Mouse (Mus musculus): ENCODE results near the gene Slc16a11. TPM values are rescaled to one million over a fixed set of nuclear protein-coding genes. Genes with fewer than 3 reads are reported as not detected.

Slc16a11 gene
- polyA plus RNA-seq, 1 experiment from 2014 or later: 1.1 TPM

- no peak overlapping the region for H3K4me3 ChIP-seq (ENCODE audit: low read depth, low read length)
- no peaks in the 10 kb centered on the region for H3K36me3 ChIP-seq (ENCODE audit: control insufficient read depth, insufficient read depth)
- H3K27ac ChIP-seq (ENCODE audit: low read length): no peak overlapping the region
- H3K4me2 ChIP-seq (ENCODE audit: low read depth, low read length): no peak overlapping the region
- no peak for ATAC-seq (ENCODE audit: low read depth)
- H3K9me3 ChIP-seq (replicated peaks; ENCODE audit: control insufficient read depth, low read length): no peaks in the 10 kb centered on the region
- WGBS (ENCODE audit: insufficient replicate concordance): 71% methylated on average over 6 of the region's 6 CpGs
- no peak overlapping the region for H3K9ac ChIP-seq (ENCODE audit: low read depth, low read length)
- peaks cover 44% of the 10 kb centered on the region for H3K27me3 ChIP-seq (ENCODE audit: control insufficient read depth, insufficient read depth, low read depth, low read length)
- H3K4me1 ChIP-seq (ENCODE audit: control insufficient read depth, low read depth, low read length): peaks cover 8% of the 10 kb centered on the region
These were observed 580 bp upstream of the Slc16a11 start for GRCm38 (mm10) chr11:70211972-70212371.

GRCm38 (mm10) chr11:70212896-70213295 lies 344 bp downstream of the Slc16a11 start:
- no peak overlapping the region for H3K4me3 ChIP-seq (ENCODE audit: low read depth, low read length)
- H3K36me3 ChIP-seq (ENCODE audit: control insufficient read depth, insufficient read depth): no peaks in the 10 kb centered on the region
- H3K9me3 ChIP-seq (replicated peaks; ENCODE audit: control insufficient read depth, low read length): no peaks in the 10 kb centered on the region
- H3K27me3 ChIP-seq (ENCODE audit: control insufficient read depth, insufficient read depth, low read depth, low read length): peaks cover 44% of the 10 kb centered on the region
- H3K27ac ChIP-seq (ENCODE audit: low read length): no peak overlapping the region
- no peak for ATAC-seq (ENCODE audit: low read depth)
- no peak overlapping the region for H3K9ac ChIP-seq (ENCODE audit: low read depth, low read length)
- H3K4me1 ChIP-seq (ENCODE audit: control insufficient read depth, low read depth, low read length): peaks cover 8% of the 10 kb centered on the region
- no peak overlapping the region for H3K4me2 ChIP-seq (ENCODE audit: low read depth, low read length)
- WGBS (ENCODE audit: insufficient replicate concordance): 9% methylated on average over 9 of the region's 9 CpGs

GRCm38 (mm10) chr11:70213736-70214135 lies 1.2 kb downstream of the Slc16a11 start:
- H3K27ac ChIP-seq (ENCODE audit: low read length): no peak overlapping the region
- no peak for ATAC-seq (ENCODE audit: low read depth)

GRCm38 (mm10) chr11:70214191-70214855 lies 1.8 kb downstream of the Slc16a11 start:
- Histone ChIP-seq H3K9ac (ENCODE audit: low read depth, low read length) (no peak overlapping the region), H3K4me2 (ENCODE audit: low read depth, low read length) (peak overlapping the region; percentile 51), H3K27ac (ENCODE audit: low read length) (no peak overlapping the region), H3K4me1 (ENCODE audit: control insufficient read depth, low read depth, low read length) (peaks cover 8% of the 10 kb centered on the region), H3K36me3 (ENCODE audit: control insufficient read depth, insufficient read depth) (no peaks in the 10 kb centered on the region), H3K9me3 (replicated peaks; ENCODE audit: control insufficient read depth, low read length) (no peaks in the 10 kb centered on the region), H3K27me3 (ENCODE audit: control insufficient read depth, insufficient read depth, low read depth, low read length) (peaks cover 44% of the 10 kb centered on the region), H3K4me3 (ENCODE audit: low read depth, low read length) (peak overlapping the region; percentile 36)
- 1% methylated on average over 46 of the region's 46 CpGs for WGBS (ENCODE audit: insufficient replicate concordance)
- peak; percentile 24; the same call in 1 of the 2 replicates for ATAC-seq (ENCODE audit: low read depth)

More at GRCm38 (mm10) chr11:70213736-70214135, 1.2 kb downstream of the Slc16a11 start:
- peak overlapping the region; percentile 36 for H3K4me3 ChIP-seq (ENCODE audit: low read depth, low read length)
- H3K36me3 ChIP-seq (ENCODE audit: control insufficient read depth, insufficient read depth): no peaks in the 10 kb centered on the region
- no peak overlapping the region for H3K9ac ChIP-seq (ENCODE audit: low read depth, low read length)
- peak overlapping the region; percentile 51 for H3K4me2 ChIP-seq (ENCODE audit: low read depth, low read length)
- WGBS (ENCODE audit: insufficient replicate concordance): 12% methylated on average over 26 of the region's 26 CpGs
- H3K9me3 ChIP-seq (replicated peaks; ENCODE audit: control insufficient read depth, low read length): no peaks in the 10 kb centered on the region
- H3K27me3 ChIP-seq (ENCODE audit: control insufficient read depth, insufficient read depth, low read depth, low read length): peaks cover 44% of the 10 kb centered on the region
- peaks cover 8% of the 10 kb centered on the region for H3K4me1 ChIP-seq (ENCODE audit: control insufficient read depth, low read depth, low read length)

GRCm38 (mm10) chr11:70214856-70215209 lies 2.3 kb downstream of the Slc16a11 start:
- WGBS (ENCODE audit: insufficient replicate concordance): 6% methylated on average over 18 of the region's 18 CpGs
- H3K36me3 ChIP-seq (ENCODE audit: control insufficient read depth, insufficient read depth): no peaks in the 10 kb centered on the region
- H3K9ac ChIP-seq (ENCODE audit: low read depth, low read length): no peak overlapping the region
- peak overlapping the region; percentile 51 for H3K4me2 ChIP-seq (ENCODE audit: low read depth, low read length)
- H3K4me1 ChIP-seq (ENCODE audit: control insufficient read depth, low read depth, low read length): peaks cover 10% of the 10 kb centered on the region
- ATAC-seq (ENCODE audit: low read depth): no peak
- H3K27me3 ChIP-seq (ENCODE audit: control insufficient read depth, insufficient read depth, low read depth, low read length): peaks cover 44% of the 10 kb centered on the region
- H3K27ac ChIP-seq (ENCODE audit: low read length): no peak overlapping the region
- no peaks in the 10 kb centered on the region for H3K9me3 ChIP-seq (replicated peaks; ENCODE audit: control insufficient read depth, low read length)
- H3K4me3 ChIP-seq (ENCODE audit: low read depth, low read length): peak overlapping the region; percentile 36; the same call in 1 of the 2 replicates

- Histone ChIP-seq H3K4me3 (ENCODE audit: low read depth, low read length) (no peak overlapping the region), H3K4me1 (ENCODE audit: control insufficient read depth, low read depth, low read length) (peaks cover 14% of the 10 kb centered on the region), H3K4me2 (ENCODE audit: low read depth, low read length) (no peak overlapping the region), H3K27ac (ENCODE audit: low read length) (no peak overlapping the region), H3K9ac (ENCODE audit: low read depth, low read length) (no peak overlapping the region), H3K27me3 (ENCODE audit: control insufficient read depth, insufficient read depth, low read depth, low read length) (peaks cover 44% of the 10 kb centered on the region), H3K36me3 (ENCODE audit: control insufficient read depth, insufficient read depth) (no peaks in the 10 kb centered on the region), H3K9me3 (replicated peaks; ENCODE audit: control insufficient read depth, low read length) (no peaks in the 10 kb centered on the region)
- no peak for ATAC-seq (ENCODE audit: low read depth)
- WGBS (ENCODE audit: insufficient replicate concordance): 27% methylated on average over 22 of the region's 22 CpGs
These were observed 2.7 kb downstream of the Slc16a11 start for GRCm38 (mm10) chr11:70215301-70215700.

- Histone ChIP-seq H3K4me3 (ENCODE audit: low read depth, low read length) (no peak overlapping the region), H3K27me3 (ENCODE audit: control insufficient read depth, insufficient read depth, low read depth, low read length) (peaks cover 44% of the 10 kb centered on the region), H3K4me1 (ENCODE audit: control insufficient read depth, low read depth, low read length) (peaks cover 18% of the 10 kb centered on the region), H3K9me3 (replicated peaks; ENCODE audit: control insufficient read depth, low read length) (no peaks in the 10 kb centered on the region), H3K4me2 (ENCODE audit: low read depth, low read length) (no peak overlapping the region), H3K27ac (ENCODE audit: low read length) (no peak overlapping the region), H3K36me3 (ENCODE audit: control insufficient read depth, insufficient read depth) (no peaks in the 10 kb centered on the region), H3K9ac (ENCODE audit: low read depth, low read length) (no peak overlapping the region)
- no peak for ATAC-seq (ENCODE audit: low read depth)
- whole genome bisulfite sequencing (ENCODE audit: insufficient replicate concordance): 68% methylated on average over 3 of the region's 3 CpGs
These were observed 3.6 kb downstream of the Slc16a11 start for GRCm38 (mm10) chr11:70216103-70216502.

GRCm38 (mm10) chr11:70218039-70218438 lies 5.5 kb downstream of the Slc16a11 start:
- H3K4me1 ChIP-seq (ENCODE audit: control insufficient read depth, low read depth, low read length): peaks cover 29% of the 10 kb centered on the region

GRCm38 (mm10) chr11:70218741-70219470 lies 6.4 kb downstream of the Slc16a11 start:
- no peak for ATAC-seq (ENCODE audit: low read depth)
- Histone ChIP-seq H3K27ac (ENCODE audit: low read length) (no peak overlapping the region), H3K27me3 (ENCODE audit: control insufficient read depth, insufficient read depth, low read depth, low read length) (peaks cover 24% of the 10 kb centered on the region), H3K4me2 (ENCODE audit: low read depth, low read length) (no peak overlapping the region), H3K4me3 (ENCODE audit: low read depth, low read length) (no peak overlapping the region), H3K9me3 (replicated peaks; ENCODE audit: control insufficient read depth, low read length) (no peaks in the 10 kb centered on the region), H3K4me1 (ENCODE audit: control insufficient read depth, low read depth, low read length) (peaks cover 35% of the 10 kb centered on the region), H3K9ac (ENCODE audit: low read depth, low read length) (no peak overlapping the region), H3K36me3 (ENCODE audit: control insufficient read depth, insufficient read depth) (no peaks in the 10 kb centered on the region)
- WGBS (ENCODE audit: insufficient replicate concordance): 82% methylated on average over 15 of the region's 15 CpGs

More at GRCm38 (mm10) chr11:70218039-70218438, 5.5 kb downstream of the Slc16a11 start:
- Histone ChIP-seq H3K9ac (ENCODE audit: low read depth, low read length) (no peak overlapping the region), H3K36me3 (ENCODE audit: control insufficient read depth, insufficient read depth) (no peaks in the 10 kb centered on the region), H3K4me2 (ENCODE audit: low read depth, low read length) (no peak overlapping the region), H3K9me3 (replicated peaks; ENCODE audit: control insufficient read depth, low read length) (no peaks in the 10 kb centered on the region), H3K27ac (ENCODE audit: low read length) (no peak overlapping the region), H3K4me3 (ENCODE audit: low read depth, low read length) (no peak overlapping the region), H3K27me3 (ENCODE audit: control insufficient read depth, insufficient read depth, low read depth, low read length) (peaks cover 32% of the 10 kb centered on the region)
- 57% methylated on average over 4 of the region's 4 CpGs for WGBS (ENCODE audit: insufficient replicate concordance)
- ATAC-seq (ENCODE audit: low read depth): no peak

Data from liver, embryonic 16.5 days (tissue).